Mouse (Mus musculus) liver, adult 2 months (tissue): ENCODE measurements at regions not wholly inside any gene's neighbourhood (a gene's known extent, or its start where the extent isn't known, plus 50 kb on each side); places are given as distances from the start of the nearest gene placed in this dataset.

ENCODE experiments used
- DNase-seq: peaks from one replicate; pipeline ENCODE4 v3.0.0-alpha.2; 2011; ENCODE audit warnings: low read depth, low spot score; ENCODE audit errors: extremely low read depth
- H3K27ac ChIP-seq: fragments of 200-500 bp; replicated peaks from 2 replicates; pipeline ENCODE4 v1.5.1; 2012; ENCODE audit warnings: low read depth, mild to moderate bottlenecking, control low read depth, inconsistent platforms, low read length; ENCODE audit not compliant: insufficient read depth
- H3K27me3 ChIP-seq: fragments of 200-500 bp; 2 replicates; pipeline ENCODE4 v1.6.1; 2012; ENCODE audit warnings: mild to moderate bottlenecking, moderate library complexity, low read length, inconsistent platforms; ENCODE audit not compliant: control insufficient read depth, insufficient read depth
- H3K36me3 ChIP-seq: fragments of 200-500 bp; 2 replicates; pipeline ENCODE4 v1.6.1; 2012; ENCODE audit warnings: low read length, inconsistent platforms; ENCODE audit not compliant: control insufficient read depth, insufficient read depth
- H3K4me1 ChIP-seq: fragments of 200-500 bp; 2 replicates; pipeline ENCODE4 v1.6.1; 2011; ENCODE audit warnings: low read length; ENCODE audit not compliant: control insufficient read depth, insufficient read depth
- H3K4me3 ChIP-seq: fragments of 200-500 bp; 2 replicates; pipeline ENCODE4 v1.5.1; 2011; ENCODE audit warnings: low read depth, mild to moderate bottlenecking, control low read depth, low read length, moderate library complexity; ENCODE audit not compliant: insufficient read depth
- H3K79me2 ChIP-seq: fragments of 200-500 bp; 2 replicates; pipeline ENCODE4 v1.6.1; 2012; ENCODE audit warnings: inconsistent platforms, mild to moderate bottlenecking, low read length, moderate library complexity; ENCODE audit not compliant: control insufficient read depth, insufficient read depth
- H3K9ac ChIP-seq: fragments of 200-500 bp; 2 replicates; pipeline ENCODE4 v1.6.1; 2012; ENCODE audit warnings: low read depth, mild to moderate bottlenecking, control low read depth, inconsistent platforms, low read length
- CTCF ChIP-seq: fragments of 200-500 bp; IDR thresholded peaks from 2 replicates; pipeline ENCODE4 v1.5.1; 2011; ENCODE audit warnings: low read depth, low read length, control low read depth
- POLR2A ChIP-seq: fragments of 200-500 bp; IDR thresholded peaks from 2 replicates; pipeline ENCODE4 v1.6.1; 2011; ENCODE audit warnings: low read length, control low read depth; ENCODE audit not compliant: insufficient read depth; ENCODE audit errors: extremely low read depth
- WGBS: fragments of 180-500 bp; shearing (Covaris S2); methylation state at CpG from one replicate; pipeline ENCODE4 v1.1.7; 2018; 5-methylcytosine and 5-hydroxymethylcytosine counted together

GRCm38 (mm10) chr10:117561909-117562849 is 67.1 kb upstream of the Cpm start:
- Histone ChIP-seq H3K79me2 (no peaks in the 10 kb centered on the region), H3K36me3 (no peaks in the 10 kb centered on the region), H3K27me3 (no peaks in the 10 kb centered on the region), H3K4me3 (no peak overlapping the region), H3K27ac (no peak overlapping the region), H3K4me1 (no peaks in the 10 kb centered on the region), H3K9ac (no peak overlapping the region)
- WGBS = 89% methylated on average over 13 of the region's 13 CpGs
- DNase-seq = no peak
- TF ChIP-seq POLR2A (no peak), CTCF (no peak)

GRCm38 (mm10) chr10:117561279-117561820 is 68.0 kb upstream of the Cpm start:
- no peaks in the 10 kb centered on the region for H3K36me3 ChIP-seq
- no peak for DNase-seq
- H3K9ac ChIP-seq = no peak overlapping the region
- no peak overlapping the region for H3K27ac ChIP-seq
- no peaks in the 10 kb centered on the region for H3K79me2 ChIP-seq
- no peaks in the 10 kb centered on the region for H3K4me1 ChIP-seq
- H3K4me3 ChIP-seq = no peak overlapping the region
- 79% methylated on average over 5 of the region's 5 CpGs for WGBS
- no peaks in the 10 kb centered on the region for H3K27me3 ChIP-seq
- TF ChIP-seq POLR2A (no peak), CTCF (no peak)

GRCm38 (mm10) chr10:117560396-117561278 is 68.7 kb upstream of the Cpm start:
- Histone ChIP-seq H3K27me3 (no peaks in the 10 kb centered on the region), H3K4me3 (no peak overlapping the region), H3K4me1 (no peaks in the 10 kb centered on the region), H3K36me3 (no peaks in the 10 kb centered on the region), H3K9ac (no peak overlapping the region), H3K79me2 (no peaks in the 10 kb centered on the region), H3K27ac (no peak overlapping the region)
- TF ChIP-seq CTCF = no peak
- no peak for DNase-seq
- WGBS = 86% methylated on average over 9 of the region's 9 CpGs

GRCm38 (mm10) chr10:117559615-117560395 is 69.5 kb upstream of the Cpm start:
- H3K36me3 ChIP-seq = no peaks in the 10 kb centered on the region
- no peak overlapping the region for H3K4me3 ChIP-seq
- TF ChIP-seq CTCF = no peak
- no peak for TF ChIP-seq POLR2A
- 80% methylated on average over 17 of the region's 17 CpGs for WGBS
- H3K9ac ChIP-seq = no peak overlapping the region
- H3K4me1 ChIP-seq = no peaks in the 10 kb centered on the region
- no peaks in the 10 kb centered on the region for H3K79me2 ChIP-seq
- no peaks in the 10 kb centered on the region for H3K27me3 ChIP-seq
- H3K27ac ChIP-seq = no peak overlapping the region
- DNase-seq = no peak

GRCm38 (mm10) chr10:117558891-117559614 is 70.2 kb upstream of the Cpm start:
- 87% methylated on average over 24 of the region's 24 CpGs for WGBS
- DNase-seq = no peak

More at GRCm38 (mm10) chr10:117558891-117559614, 70.2 kb upstream of the Cpm start:
- Histone ChIP-seq H3K9ac (no peak overlapping the region), H3K4me3 (no peak overlapping the region), H3K4me1 (no peaks in the 10 kb centered on the region), H3K27ac (no peak overlapping the region), H3K27me3 (no peaks in the 10 kb centered on the region), H3K79me2 (no peaks in the 10 kb centered on the region), H3K36me3 (no peaks in the 10 kb centered on the region)
- TF ChIP-seq POLR2A = no peak
- TF ChIP-seq CTCF = no peak
